Mouse (Mus musculus) G1E (cell line): Measurements from ENCODE around the gene Fam227a. TPM values are rescaled to one million over a fixed set of nuclear protein-coding genes. Genes with fewer than 3 reads are reported as not detected.

ENCODE experiments used
- ATAC-seq: 2 replicates; pipeline ENCODE4 v1.8.0; 2016; ENCODE audit warnings: mild to moderate bottlenecking; ENCODE audit not compliant: insufficient number of reproducible peaks, poor library complexity, low FRiP score, severe bottlenecking; ENCODE audit errors: extremely low read depth
- DNase-seq: peaks from one replicate; pipeline ENCODE4 v3.0.0; 2012; ENCODE audit warnings: low spot score
- H3K27me3 ChIP-seq: 2 replicates; pipeline ENCODE4 v1.6.1; 2012; ENCODE audit warnings: mild to moderate bottlenecking, low read length, inconsistent platforms; ENCODE audit not compliant: insufficient read depth
- H3K36me3 ChIP-seq: replicated peaks from 2 replicates; pipeline ENCODE3; 2012; ENCODE audit warnings: mild to moderate bottlenecking, inconsistent platforms
- H3K4me1 ChIP-seq: 2 replicates; pipeline ENCODE4 v1.6.1; 2012; ENCODE audit warnings: low read depth, low read length, inconsistent platforms, mixed read lengths; ENCODE audit not compliant: insufficient read depth
- H3K4me3 ChIP-seq: 2 replicates; pipeline ENCODE4 v1.5.1; 2012; ENCODE audit warnings: low read depth, mild to moderate bottlenecking, inconsistent platforms, low read length, moderate library complexity, mixed read lengths
- H3K9me3 ChIP-seq: replicated peaks from 2 replicates; pipeline ENCODE4 v1.6.1; 2012; ENCODE audit warnings: inconsistent platforms
- CTCF ChIP-seq: IDR thresholded peaks from 2 replicates; pipeline ENCODE4 v1.5.1; 2012; ENCODE audit warnings: low read depth, low read length, inconsistent platforms, mixed read lengths
- GATA1 ChIP-seq: IDR thresholded peaks from 2 replicates; pipeline ENCODE4 v1.6.1; 2012; ENCODE audit warnings: borderline replicate concordance, low read length, inconsistent platforms, mixed read lengths
- GATA2 ChIP-seq: IDR thresholded peaks from 2 replicates; pipeline ENCODE4 v1.6.1; 2012; ENCODE audit warnings: low read depth, low read length, inconsistent platforms, borderline replicate concordance
- POLR2AphosphoS5 ChIP-seq: IDR thresholded peaks from 2 replicates; pipeline ENCODE4 v1.6.1; 2012; ENCODE audit warnings: low read depth, low read length, inconsistent platforms; ENCODE audit not compliant: insufficient replicate concordance
- TAL1 ChIP-seq: conservative IDR thresholded peaks from 2 replicates; pipeline ENCODE4 v1.6.1; 2012; ENCODE audit warnings: low read depth, low read length, inconsistent platforms, mixed read lengths
- polyA plus RNA-seq: library from polyadenylated mRNA; stranded (reverse); fragments of >175 nt; gene quantifications from 2 replicates; pipeline ENCODE4 v1.2.3, GENCODE M21; 2012
- total RNA-seq, 2 experiments: library from RNA; stranded (forward) in 1 of 2; stranded (reverse) in 1 of 2; fragments of 200-1000 nt in 1 of 2; fragments of >200 nt in 1 of 2; fragmentation: Nextera tagmentation in 1 of 2; gene quantifications; 2 replicates each; pipeline ENCODE4 v1.2.3; 2014 to 2017

Fam227a gene
- total and polyA plus RNA-seq, 3 experiments, result 0.11 to 2.1 (median 0.90) TPM

GRCm38 (mm10) chr15:79689662-79690425 lies 31.1 kb upstream of the Fam227a start:
- H3K4me3 ChIP-seq, result peak overlapping the region; percentile 96
- no peak for ATAC-seq
- no peaks in the 10 kb centered on the region for H3K9me3 ChIP-seq
- no peak for TF ChIP-seq POLR2AphosphoS5
- no peak for TF ChIP-seq GATA1
- no peak for TF ChIP-seq CTCF
- TF ChIP-seq GATA2, result no peak
- TF ChIP-seq TAL1, result no peak
- H3K27me3 ChIP-seq, result no peaks in the 10 kb centered on the region
- peaks cover 35% of the 10 kb centered on the region for H3K36me3 ChIP-seq
- no peak for DNase-seq
- peaks cover 72% of the 10 kb centered on the region for H3K4me1 ChIP-seq

DNA sequence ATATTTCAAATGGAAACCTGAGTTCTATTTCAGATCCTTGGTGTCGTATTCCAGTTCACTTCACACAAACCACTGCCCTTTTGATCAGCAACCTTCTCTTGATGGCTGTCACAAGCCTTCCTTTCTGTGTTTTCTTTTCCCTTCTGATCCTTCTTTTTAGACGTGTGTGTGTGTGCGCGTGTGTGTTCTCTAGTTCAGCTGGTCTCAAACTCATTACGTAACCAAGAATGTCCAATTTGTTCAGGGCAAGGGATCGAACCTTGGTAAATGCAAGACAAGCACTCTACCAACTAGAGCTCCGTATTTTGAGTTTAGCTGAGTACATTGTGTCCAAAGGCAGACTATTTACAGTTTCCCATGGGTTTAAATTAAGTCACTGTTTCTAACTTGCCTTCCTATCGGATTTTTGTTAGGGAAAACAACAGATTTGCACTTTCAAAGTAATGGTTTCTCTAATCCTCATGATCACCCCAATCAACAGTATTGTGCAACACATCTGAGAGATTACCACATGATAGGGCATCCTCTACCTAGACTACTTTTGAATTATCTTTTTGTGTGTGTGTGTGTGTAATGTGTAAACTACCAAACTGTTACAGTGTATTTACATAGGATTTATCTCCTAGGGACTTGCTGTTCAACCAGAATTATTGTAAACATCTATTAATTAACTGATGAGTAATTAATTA lies 29.7 kb upstream of the Fam227a start:
- peak overlapping the region; percentile 98 for H3K4me3 ChIP-seq
- no peak for DNase-seq
- H3K27me3 ChIP-seq, result no peaks in the 10 kb centered on the region
- no peaks in the 10 kb centered on the region for H3K9me3 ChIP-seq
- no peak for ATAC-seq
- H3K4me1 ChIP-seq, result peaks cover 72% of the 10 kb centered on the region
- H3K36me3 ChIP-seq, result peaks cover 35% of the 10 kb centered on the region
- TF ChIP-seq GATA1, result no peak
- TF ChIP-seq GATA2, result no peak
- no peak for TF ChIP-seq POLR2AphosphoS5
- no peak for TF ChIP-seq CTCF
- no peak for TF ChIP-seq TAL1

DNA sequence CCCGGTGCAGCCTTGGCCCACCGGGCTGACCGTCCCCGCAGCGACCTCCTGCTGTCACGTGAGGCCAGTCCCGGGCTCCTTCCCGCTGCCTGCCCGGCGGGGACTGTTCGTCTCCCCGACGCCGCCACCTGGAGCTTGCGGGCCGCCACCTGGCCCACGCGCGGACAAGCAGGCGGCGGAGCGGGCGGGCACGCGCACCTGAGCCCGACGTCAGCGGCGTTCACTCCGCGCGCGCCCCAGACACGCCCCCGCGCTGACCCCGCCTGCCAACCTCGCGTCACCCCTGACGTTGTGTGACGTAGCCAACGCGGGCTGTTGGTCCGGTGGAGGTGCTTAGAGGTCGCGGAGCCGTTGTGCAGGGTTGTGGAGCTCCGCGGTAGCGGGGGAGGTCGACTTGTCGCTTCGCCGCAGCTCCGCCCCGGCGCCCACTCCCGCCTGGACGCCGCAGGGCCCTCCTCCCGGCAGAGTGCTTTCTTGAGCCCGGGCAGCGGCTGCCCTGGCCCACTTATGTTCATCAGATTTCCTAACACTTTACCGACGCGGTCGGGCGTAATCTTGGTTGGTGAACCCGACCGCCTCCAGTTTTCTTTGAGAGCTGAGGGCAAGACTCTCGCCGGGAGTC lies 29.0 kb upstream of the Fam227a start, which contains the start of gene Josd1:
Josd1 (minus strand) TSS at position 274 of the 622 bp plus-strand sequence.
- ATAC-seq (peak; percentile 29), DNase-seq (peak; percentile 75)
- H3K9me3 ChIP-seq, result no peaks in the 10 kb centered on the region
- peaks cover 73% of the 10 kb centered on the region for H3K4me1 ChIP-seq
- H3K36me3 ChIP-seq, result peaks cover 40% of the 10 kb centered on the region
- H3K4me3 ChIP-seq, result peak within 1 kb of the TSS; percentile 98
- TF ChIP-seq GATA1 (no peak), CTCF (no peak), GATA2 (no peak), POLR2AphosphoS5 (no peak)
- H3K27me3 ChIP-seq, result no peaks in the 10 kb centered on the region

DNA sequence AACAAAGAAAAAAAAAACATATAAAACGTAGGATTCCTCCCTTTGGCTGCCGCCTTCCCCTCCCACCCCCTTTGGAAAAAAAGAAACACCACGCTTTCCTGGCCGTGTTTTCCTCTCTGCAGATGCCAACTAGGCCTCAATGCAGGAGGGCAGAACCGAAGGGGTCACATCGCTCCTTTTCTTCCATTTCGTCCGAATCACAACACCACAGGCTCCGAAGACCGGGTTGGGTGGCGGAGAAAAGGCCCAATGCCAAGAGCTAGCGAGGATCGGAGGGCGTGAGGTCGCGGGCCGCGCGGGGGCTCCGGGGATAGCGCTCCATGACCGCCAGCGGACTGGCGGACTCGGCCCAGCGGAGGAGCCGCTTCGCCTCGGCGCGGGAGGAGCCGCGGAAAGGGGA lies 28.4 kb upstream of the Fam227a start:
- Histone ChIP-seq H3K36me3 (peaks cover 42% of the 10 kb centered on the region), H3K4me3 (peak overlapping the region; percentile 98), H3K9me3 (no peaks in the 10 kb centered on the region), H3K27me3 (no peaks in the 10 kb centered on the region), H3K4me1 (peaks cover 73% of the 10 kb centered on the region)
- no peak for TF ChIP-seq TAL1
- TF ChIP-seq GATA1, result no peak
- no peak for DNase-seq
- ATAC-seq, result no peak

DNA sequence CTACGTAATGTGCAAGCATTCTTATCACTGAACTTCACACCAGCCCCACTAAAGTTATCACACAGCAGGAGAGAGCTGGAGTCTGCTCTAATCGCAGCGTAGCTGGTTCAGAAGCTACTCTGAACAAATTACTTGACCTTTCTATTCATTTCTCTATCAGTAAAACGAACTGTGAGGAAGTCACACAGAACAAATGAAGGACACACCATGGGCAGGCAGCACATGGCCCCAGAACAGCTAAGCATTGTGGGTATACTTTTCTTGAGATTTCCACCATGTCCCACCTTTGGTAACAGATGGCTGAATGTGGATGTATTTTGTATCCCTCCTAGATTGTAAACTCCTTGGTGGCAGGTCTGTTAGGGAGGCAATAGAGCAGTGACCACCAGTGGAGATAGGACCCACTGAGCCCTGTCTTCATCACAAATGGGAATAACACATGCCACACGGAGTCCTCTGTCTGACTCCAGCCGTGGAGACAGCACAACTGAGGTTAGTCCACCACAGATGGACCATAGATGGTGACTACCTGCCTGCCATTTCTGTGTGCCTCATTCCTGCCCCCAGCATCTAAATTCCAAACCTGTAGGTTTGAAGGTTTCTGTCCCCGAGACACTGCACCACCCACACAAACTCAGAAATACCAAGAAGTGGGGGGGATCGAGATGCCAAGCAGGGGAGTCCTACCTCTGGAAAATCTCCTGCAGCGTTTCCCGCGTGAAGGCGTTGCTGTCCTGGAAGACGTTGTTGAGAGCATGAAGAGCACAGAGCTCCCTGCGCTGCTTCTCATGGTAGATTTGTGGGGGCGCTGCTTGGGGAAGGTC lies 27.5 kb upstream of the Fam227a start:
- TF ChIP-seq POLR2AphosphoS5 (no peak), CTCF (no peak), TAL1 (no peak; the same call in 1 of the 2 replicates), GATA1 (no peak), GATA2 (no peak)

More for the DNA sequence above, 27.5 kb upstream of the Fam227a start:
- no peak for DNase-seq
- peaks cover 49% of the 10 kb centered on the region for H3K36me3 ChIP-seq
- H3K27me3 ChIP-seq, result no peaks in the 10 kb centered on the region
- peaks cover 73% of the 10 kb centered on the region for H3K4me1 ChIP-seq
- H3K9me3 ChIP-seq, result no peaks in the 10 kb centered on the region
- H3K4me3 ChIP-seq, result peak overlapping the region; percentile 98
- no peak for ATAC-seq
